Mouse (Mus musculus) heart, embryonic 16.5 days (tissue): ENCODE results near the gene Itpkb. TPM values are rescaled to one million over a fixed set of nuclear protein-coding genes. Genes with fewer than 3 reads are reported as not detected.

Experiments used
- ATAC-seq: fragments of 200-750 bp; cut with Nextera tagmentation; replicated peaks from 2 replicates; pipeline ENCODE4 v1.8.0; 2017; ENCODE audit warnings: moderate number of reproducible peaks; ENCODE audit not compliant: insufficient read depth, low FRiP score; ENCODE audit errors: extremely low read depth
- H3K27ac ChIP-seq: fragments of 300-500 bp; sonication (generic); 2 replicates; pipeline ENCODE4 v1.5.1; 2014; ENCODE audit warnings: mild to moderate bottlenecking, low read length, control low read depth, moderate library complexity
- H3K27me3 ChIP-seq: fragments of 300-500 bp; sonication (generic); 2 replicates; pipeline ENCODE4 v1.6.1; 2014; ENCODE audit warnings: low read length, mixed read lengths; ENCODE audit not compliant: control insufficient read depth, insufficient read depth
- H3K36me3 ChIP-seq: fragments of 300-500 bp; sonication (generic); 2 replicates; pipeline ENCODE4 v1.6.1; 2014; ENCODE audit not compliant: control insufficient read depth, insufficient read depth
- H3K4me1 ChIP-seq: fragments of 300-500 bp; sonication (generic); 2 replicates; pipeline ENCODE4 v1.6.1; 2014; ENCODE audit warnings: low read length, mixed read lengths; ENCODE audit not compliant: control insufficient read depth, insufficient read depth
- H3K4me2 ChIP-seq: fragments of 300-500 bp; sonication (generic); 2 replicates; pipeline ENCODE4 v1.6.1; 2014; ENCODE audit warnings: low read depth, mild to moderate bottlenecking, control low read depth, low read length
- H3K4me3 ChIP-seq: fragments of 300-500 bp; sonication (generic); 2 replicates; pipeline ENCODE4 v1.5.1; 2014; ENCODE audit warnings: mild to moderate bottlenecking, control low read depth, low read length
- H3K9ac ChIP-seq: fragments of 300-500 bp; sonication (generic); 2 replicates; pipeline ENCODE4 v1.6.1; 2014; ENCODE audit warnings: low read length, control low read depth
- H3K9me3 ChIP-seq: fragments of 300-500 bp; sonication (generic); replicated peaks from 2 replicates; pipeline ENCODE4 v1.6.1; 2016; ENCODE audit warnings: low read length; ENCODE audit not compliant: control insufficient read depth
- WGBS: fragments of 180-500 bp; shearing (Covaris S2); extraction: QIAGEN DNeasy Blood & Tissue Kit; methylation state at CpG from one replicate; pipeline ENCODE4 v1.1.7; 2014; 5-methylcytosine and 5-hydroxymethylcytosine counted together
- polyA plus RNA-seq: library from polyadenylated mRNA; unstranded; fragments of >200 nt; fragmentation: Nextera tagmentation; extraction: Ambion mirVana; gene quantifications from 2 replicates; pipeline ENCODE4 v1.2.1, GENCODE M21; 2015

Gene Itpkb
- polyA plus RNA-seq, 1 experiment from 2014 or later: 7.3 TPM

- Histone ChIP-seq H3K4me2 (peak overlapping the region; percentile 76), H3K9ac (peak overlapping the region; percentile 79)
- no peak for ATAC-seq
Observed at GRCm38 (mm10) chr1:180333588-180333987, 3.3 kb downstream of the Itpkb start.

DNA sequence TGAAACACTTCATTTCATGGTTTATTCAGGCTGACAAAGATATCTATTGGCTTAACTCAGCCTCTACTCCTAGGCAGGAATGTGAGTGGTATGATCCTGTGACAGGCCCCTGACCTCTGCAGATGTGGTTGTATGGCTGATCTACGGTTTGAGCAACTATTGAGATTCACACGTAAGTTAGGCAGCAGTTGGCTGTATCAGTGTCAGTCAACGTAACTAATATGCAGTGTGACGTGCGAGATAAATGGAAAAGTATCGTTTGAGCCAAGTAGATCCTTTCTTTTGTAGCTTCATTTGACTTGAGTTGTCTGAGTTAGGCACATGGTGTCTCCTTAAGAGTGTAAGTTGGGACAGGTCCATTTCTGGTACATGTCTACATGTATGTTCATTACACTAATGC lies 4.3 kb downstream of the Itpkb start:
- Histone ChIP-seq H3K27me3 (peaks cover 3% of the 10 kb centered on the region; the same call in 1 of the 2 replicates), H3K9me3 (no peaks in the 10 kb centered on the region), H3K27ac (no peak overlapping the region), H3K4me2 (peak overlapping the region; percentile 76), H3K36me3 (no peaks in the 10 kb centered on the region), H3K4me1 (peaks cover 37% of the 10 kb centered on the region), H3K9ac (no peak overlapping the region), H3K4me3 (peak overlapping the region; percentile 68)
- ATAC-seq: no peak
- WGBS: 63% methylated on average over 6 of the region's 6 CpGs

More at GRCm38 (mm10) chr1:180333588-180333987, 3.3 kb downstream of the Itpkb start:
- Histone ChIP-seq H3K4me3 (peak overlapping the region; percentile 68), H3K4me1 (peaks cover 47% of the 10 kb centered on the region), H3K27me3 (peaks cover 3% of the 10 kb centered on the region; the same call in 1 of the 2 replicates), H3K27ac (no peak overlapping the region), H3K36me3 (no peaks in the 10 kb centered on the region), H3K9me3 (no peaks in the 10 kb centered on the region)
- WGBS: 36% methylated on average over 6 of the region's 6 CpGs

DNA sequence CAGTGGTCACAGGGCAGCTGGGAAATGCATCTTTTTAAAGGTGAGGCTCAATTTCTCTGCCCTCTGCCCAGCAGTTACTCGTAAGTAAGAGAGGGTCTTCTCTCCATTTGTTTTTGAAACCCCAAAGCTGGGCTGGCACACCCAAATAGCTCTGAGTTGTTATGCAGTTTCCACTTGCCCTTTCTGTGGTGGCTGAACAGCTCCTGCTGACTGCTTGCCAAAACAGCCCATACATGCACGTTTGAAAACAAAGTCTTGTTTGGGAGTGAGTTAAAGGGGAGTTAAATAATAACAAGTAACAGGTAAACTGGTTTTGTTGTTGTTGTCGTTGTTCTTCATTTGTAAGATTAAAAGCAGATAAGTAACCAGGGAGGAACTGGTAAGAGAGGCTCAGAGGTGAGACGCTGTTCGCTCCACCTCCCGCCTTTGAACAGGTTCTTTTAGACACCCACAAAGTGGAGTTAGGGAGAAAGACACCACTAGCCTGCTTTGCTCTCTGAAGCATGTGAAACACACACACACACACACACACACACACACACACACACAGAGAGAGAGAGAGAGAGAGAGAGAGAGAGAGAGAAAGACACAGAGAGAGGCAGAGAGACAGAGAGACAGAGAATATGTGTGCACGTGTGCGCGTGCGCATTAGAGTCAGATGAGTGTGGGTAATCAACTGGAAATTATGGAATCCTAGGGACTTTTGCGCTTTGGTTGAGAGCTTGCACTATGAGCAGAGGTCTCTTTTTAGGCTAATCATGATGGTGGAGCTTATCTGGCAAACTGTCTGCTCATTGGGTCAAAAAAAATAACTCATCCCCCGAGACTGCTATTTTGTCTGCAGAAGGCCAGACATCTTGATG lies 5.5 kb downstream of the Itpkb start:
- Histone ChIP-seq H3K9me3 (no peaks in the 10 kb centered on the region), H3K36me3 (no peaks in the 10 kb centered on the region), H3K4me1 (peaks cover 33% of the 10 kb centered on the region), H3K4me3 (peak overlapping the region; percentile 68), H3K27me3 (peaks cover 3% of the 10 kb centered on the region; the same call in 1 of the 2 replicates), H3K4me2 (peak overlapping the region; percentile 76), H3K27ac (no peak overlapping the region), H3K9ac (no peak overlapping the region)
- ATAC-seq: no peak
- 72% methylated on average over 12 of the region's 12 CpGs for WGBS

DNA sequence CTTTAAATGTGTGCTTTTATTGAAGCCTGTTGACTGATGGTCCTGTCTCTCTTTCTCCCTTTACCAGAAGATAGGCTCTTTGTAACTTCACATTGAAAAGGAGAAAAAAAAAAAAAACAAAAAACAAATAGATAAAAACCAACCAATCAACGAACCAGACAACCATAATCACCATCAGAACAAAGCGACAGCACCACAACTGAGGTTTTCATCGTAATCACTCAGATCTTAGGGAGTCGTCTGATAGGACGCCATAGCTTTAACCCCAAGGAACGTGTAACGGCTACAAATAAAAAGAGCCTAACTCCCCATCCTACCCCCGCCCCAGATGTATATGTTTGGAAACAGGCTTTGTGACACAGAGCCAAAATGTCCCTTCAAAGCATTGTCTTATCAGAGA lies 8.1 kb downstream of the Itpkb start:
- ATAC-seq: no peak
- H3K27me3 ChIP-seq: peaks cover 2% of the 10 kb centered on the region; the same call in 1 of the 2 replicates
- no peaks in the 10 kb centered on the region for H3K9me3 ChIP-seq
- no peak overlapping the region for H3K27ac ChIP-seq
- H3K4me1 ChIP-seq: peaks cover 18% of the 10 kb centered on the region
- H3K4me3 ChIP-seq: no peak overlapping the region
- no peaks in the 10 kb centered on the region for H3K36me3 ChIP-seq
- no peak overlapping the region for H3K9ac ChIP-seq
- 75% methylated on average over 8 of the region's 8 CpGs for WGBS
- no peak overlapping the region for H3K4me2 ChIP-seq

DNA sequence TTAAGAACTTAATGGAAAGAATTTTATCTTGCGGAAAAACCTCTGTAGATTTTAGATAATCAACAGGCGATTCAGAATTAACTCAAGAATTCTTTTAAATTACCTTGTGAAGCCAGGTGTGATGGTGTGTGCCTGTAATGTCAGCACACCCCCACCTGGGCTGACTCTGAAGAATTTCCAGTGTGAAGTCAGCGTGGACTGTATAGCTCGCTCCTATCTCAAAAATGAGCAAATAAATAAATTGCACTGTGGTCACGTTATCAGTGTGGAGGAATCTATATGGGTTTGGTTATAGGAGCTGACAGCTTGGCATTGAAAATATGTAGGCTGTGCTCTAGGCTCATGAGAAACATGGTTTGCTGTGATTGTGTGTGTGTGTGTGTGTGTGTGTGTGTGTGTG lies 8.9 kb downstream of the Itpkb start:
- H3K27ac ChIP-seq: no peak overlapping the region
- H3K4me1 ChIP-seq: peaks cover 18% of the 10 kb centered on the region
- WGBS: 69% methylated on average over 5 of the region's 5 CpGs
- no peak overlapping the region for H3K9ac ChIP-seq
- H3K4me3 ChIP-seq: no peak overlapping the region
- no peaks in the 10 kb centered on the region for H3K36me3 ChIP-seq
- H3K4me2 ChIP-seq: no peak overlapping the region
- ATAC-seq: no peak
- H3K27me3 ChIP-seq: no peaks in the 10 kb centered on the region
- no peaks in the 10 kb centered on the region for H3K9me3 ChIP-seq

GRCm38 (mm10) chr1:180342944-180343343 lies 12.7 kb downstream of the Itpkb start:
- no peak overlapping the region for H3K4me3 ChIP-seq
- H3K4me1 ChIP-seq: 0 out of 2 replicates have a peak, but pooled peaks cover 8% of the 10 kb centered on the region
- H3K36me3 ChIP-seq: no peaks in the 10 kb centered on the region
- no peak overlapping the region for H3K9ac ChIP-seq
- H3K27me3 ChIP-seq: no peaks in the 10 kb centered on the region
- H3K27ac ChIP-seq: no peak overlapping the region
- no peak for ATAC-seq
- H3K4me2 ChIP-seq: no peak overlapping the region
- no peaks in the 10 kb centered on the region for H3K9me3 ChIP-seq
- 73% methylated on average over 7 of the region's 7 CpGs for WGBS

GRCm38 (mm10) chr1:180343434-180344210 lies 13.3 kb downstream of the Itpkb start:
- no peak for ATAC-seq
- Histone ChIP-seq H3K27me3 (no peaks in the 10 kb centered on the region), H3K9me3 (no peaks in the 10 kb centered on the region), H3K27ac (no peak overlapping the region), H3K36me3 (no peaks in the 10 kb centered on the region), H3K4me1 (0 out of 2 replicates have a peak, but pooled peaks cover 8% of the 10 kb centered on the region), H3K4me2 (no peak overlapping the region), H3K4me3 (no peak overlapping the region), H3K9ac (no peak overlapping the region)
- 34% methylated on average over 8 of the region's 8 CpGs for WGBS

- Histone ChIP-seq H3K4me3 (no peak overlapping the region), H3K9me3 (no peaks in the 10 kb centered on the region), H3K4me1 (0 out of 2 replicates have a peak, but pooled peaks cover 8% of the 10 kb centered on the region), H3K27ac (no peak overlapping the region), H3K9ac (no peak overlapping the region), H3K4me2 (no peak overlapping the region), H3K36me3 (no peaks in the 10 kb centered on the region), H3K27me3 (no peaks in the 10 kb centered on the region)
- no peak for ATAC-seq
- WGBS: 88% methylated on average over 5 of the region's 5 CpGs
Observed at GRCm38 (mm10) chr1:180345098-180345497, 14.8 kb downstream of the Itpkb start.

DNA sequence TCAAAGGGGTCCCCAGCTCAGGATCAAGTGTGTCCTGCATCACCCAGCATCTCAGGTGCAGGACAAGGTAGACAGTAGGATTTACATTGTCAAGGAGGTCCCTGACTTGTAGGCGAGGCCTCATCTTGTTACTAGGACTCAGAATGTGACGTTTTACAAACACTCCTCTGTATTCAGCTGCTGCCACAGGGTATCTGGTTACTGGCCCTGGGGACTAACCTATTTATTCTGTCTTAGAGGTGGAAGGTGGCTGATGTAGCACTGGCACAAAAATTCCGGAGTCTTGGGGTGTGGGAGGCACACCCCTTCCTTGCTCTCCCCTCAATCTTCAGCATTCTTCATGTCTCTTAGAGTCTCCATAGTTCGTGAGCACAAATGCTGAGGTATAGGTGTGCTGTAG lies 16.8 kb downstream of the Itpkb start:
- WGBS: 80% methylated on average over 4 of the region's 4 CpGs
- H3K27ac ChIP-seq: no peak overlapping the region
- H3K4me1 ChIP-seq: peaks cover 14% of the 10 kb centered on the region
- H3K9me3 ChIP-seq: no peaks in the 10 kb centered on the region
- H3K4me3 ChIP-seq: no peak overlapping the region
- H3K4me2 ChIP-seq: no peak overlapping the region
- no peak for ATAC-seq
- H3K9ac ChIP-seq: no peak overlapping the region
- no peaks in the 10 kb centered on the region for H3K36me3 ChIP-seq
- no peaks in the 10 kb centered on the region for H3K27me3 ChIP-seq
